Mouse (Mus musculus): ENCODE measurements at regions not wholly inside any gene's neighbourhood (a gene's known extent, or its start where the extent isn't known, plus 50 kb on each side); places are given as distances from the start of the nearest gene placed in this dataset.
A peak's percentile ranks its signal among the peaks of the same experiment; 100 is the strongest.

- no peaks in the 10 kb centered on the region for H3K4me1 ChIP-seq (ENCODE audit: control insufficient read depth, insufficient read depth, low read length)
- WGBS = 91% methylated on average over 6 of the region's 6 CpGs
- H3K4me3 ChIP-seq (ENCODE audit: insufficient read depth, low read depth, low read length) = no peak overlapping the region
- no peak overlapping the region for H3K27ac ChIP-seq (ENCODE audit: insufficient read depth, low read depth, low read length)
- TF ChIP-seq POLR2A (IDR thresholded peaks at IDR 0.05; ENCODE audit: insufficient read depth, low read depth, low read length) (no peak), CTCF (IDR thresholded peaks at IDR 0.05; ENCODE audit: insufficient read depth, low read depth, low read length) (no peak)
Measured at GRCm38 (mm10) chr8:95968828-95969227, 80.5 kb upstream of the Got2 start.

GRCm38 (mm10) chr8:95966430-95966829 lies 78.1 kb upstream of the Got2 start:
- Histone ChIP-seq H3K4me3 (ENCODE audit: insufficient read depth, low read depth, low read length) (no peak overlapping the region), H3K27ac (ENCODE audit: insufficient read depth, low read depth, low read length) (no peak overlapping the region), H3K4me1 (ENCODE audit: control insufficient read depth, insufficient read depth, low read length) (no peaks in the 10 kb centered on the region)
- WGBS = 68% methylated on average over 1 of the region's 1 CpGs
- TF ChIP-seq CTCF (IDR thresholded peaks at IDR 0.05; ENCODE audit: insufficient read depth, low read depth, low read length) (no peak), POLR2A (IDR thresholded peaks at IDR 0.05; ENCODE audit: insufficient read depth, low read depth, low read length) (no peak)

GRCm38 (mm10) chr8:95952257-95952656 lies 63.9 kb upstream of the Got2 start:
- Histone ChIP-seq H3K4me3 (ENCODE audit: insufficient read depth, low read depth, low read length) (0 out of 2 replicates have a peak overlapping the region, but pooled peaks have one; percentile 14), H3K27ac (ENCODE audit: insufficient read depth, low read depth, low read length) (no peak overlapping the region), H3K4me1 (ENCODE audit: control insufficient read depth, insufficient read depth, low read length) (peaks cover 2% of the 10 kb centered on the region; the same call in 1 of the 2 replicates)
- WGBS = 8% methylated on average over 10 of the region's 10 CpGs
- TF ChIP-seq POLR2A (IDR thresholded peaks at IDR 0.05; ENCODE audit: insufficient read depth, low read depth, low read length) = no peak
- no peak for TF ChIP-seq CTCF (IDR thresholded peaks at IDR 0.05; ENCODE audit: insufficient read depth, low read depth, low read length)

GRCm38 (mm10) chr8:95951794-95952193 lies 63.4 kb upstream of the Got2 start:
- under 1% methylated on average over 17 of the region's 17 CpGs for WGBS
- TF ChIP-seq CTCF (IDR thresholded peaks at IDR 0.05; ENCODE audit: insufficient read depth, low read depth, low read length) (peak; percentile 75), POLR2A (IDR thresholded peaks at IDR 0.05; ENCODE audit: insufficient read depth, low read depth, low read length) (no peak)
- peaks cover 2% of the 10 kb centered on the region; the same call in 1 of the 2 replicates for H3K4me1 ChIP-seq (ENCODE audit: control insufficient read depth, insufficient read depth, low read length)

More at GRCm38 (mm10) chr8:95951794-95952193, 63.4 kb upstream of the Got2 start:
- Histone ChIP-seq H3K4me3 (ENCODE audit: insufficient read depth, low read depth, low read length) (peak overlapping the region; percentile 48), H3K27ac (ENCODE audit: insufficient read depth, low read depth, low read length) (no peak overlapping the region)

Data from olfactory bulb, adult 2 months (tissue).